In the genomic region with DNA sequence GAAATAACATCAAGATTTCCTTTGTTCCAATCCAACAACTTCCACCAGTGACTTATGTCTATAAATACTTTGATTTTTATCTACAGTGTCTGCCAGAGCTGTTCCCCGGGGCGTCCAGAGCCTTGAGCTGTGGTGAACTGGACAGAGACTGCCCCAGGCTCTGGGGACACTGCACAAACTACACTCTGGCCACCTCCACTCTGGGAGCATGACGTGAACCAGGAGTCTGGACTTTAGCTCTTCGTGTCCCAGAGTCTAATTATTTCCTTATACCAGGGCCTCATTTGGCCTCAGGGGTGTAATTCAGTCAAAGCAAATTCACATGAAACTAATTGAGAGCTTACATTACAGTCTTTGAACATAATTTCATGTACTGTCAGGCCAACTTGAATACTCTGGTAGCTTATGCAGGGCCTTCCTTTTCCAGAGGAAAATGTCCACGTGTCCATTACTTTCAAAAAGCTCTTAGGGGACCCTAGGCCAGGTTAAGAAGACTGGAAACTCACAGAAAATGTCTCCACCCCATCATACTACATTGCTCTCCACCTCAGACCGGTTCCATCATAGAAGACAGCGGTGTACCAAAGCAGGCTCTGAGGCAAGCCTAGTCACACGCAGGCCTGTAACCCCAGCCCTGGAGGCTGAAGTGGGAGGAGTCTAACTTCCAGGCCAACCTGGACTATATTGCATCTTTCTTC, we compare ENCODE assay signal across 11 mouse cellular contexts. TPM values are rescaled to one million over a fixed set of nuclear protein-coding genes. Genes with fewer than 3 reads are reported as not detected.
DNase-seq lines count a peak whose midpoint lies in the region; ATAC-seq and TF ChIP-seq lines count a peak whose summit lies in the region.
"Had no signal": no experiment of that assay in that cellular context is flagged by ENCODE, and none has a peak within 500 bp of the region (broad histone marks: within the 10 kb centered on the region; RNA-seq: fewer than 3 reads in every experiment).

No protein-coding gene starts in this region.

- no peaks in the 10 kb centered on the region for H3K27me3 ChIP-seq in small intestine, adult 2 months (ENCODE audit: control insufficient read depth, insufficient read depth, low read length)
- H3K27me3 ChIP-seq: forebrain, embryonic 13.5 days; hindbrain, embryonic 15.5 days had no signal

- H3K36me3 ChIP-seq in small intestine, adult 2 months (ENCODE audit: control insufficient read depth, insufficient read depth, low read length) = no peaks in the 10 kb centered on the region
- H3K36me3 ChIP-seq: hindbrain, embryonic 15.5 days had no signal

- TF ChIP-seq CTCF in small intestine, adult 2 months (IDR thresholded peaks at IDR 0.05; ENCODE audit: extremely low read depth, insufficient read length, insufficient replicate concordance, low read depth, low read length) = no peak

- no peak overlapping the region for H3K4me3 ChIP-seq in small intestine, adult 2 months (ENCODE audit: low read depth, low read length)
- H3K4me3 ChIP-seq: forebrain, embryonic 13.5 days; hindbrain, embryonic 15.5 days had no signal

- peaks cover 7% of the 10 kb centered on the region for H3K4me1 ChIP-seq in small intestine, adult 2 months (ENCODE audit: control insufficient read depth, insufficient read depth, insufficient read length, low read length)
- H3K4me1 ChIP-seq: forebrain, embryonic 13.5 days; hindbrain, embryonic 15.5 days had no signal

- peak overlapping the region; percentile 74; the same call in 1 of the 2 replicates for H3K27ac ChIP-seq in small intestine, adult 2 months (ENCODE audit: insufficient read depth, low read depth, low read length)
- H3K27ac ChIP-seq: forebrain, embryonic 13.5 days; hindbrain, embryonic 15.5 days had no signal

- WGBS in small intestine, adult 2 months = 31% methylated on average over 8 of the region's 8 CpGs

- TF ChIP-seq POLR2A in small intestine, adult 2 months (IDR thresholded peaks at IDR 0.05; ENCODE audit: low read depth, low read length) = no peak

- ATAC-seq in frontal cortex, adult (ENCODE audit: low TSS enrichment) = no peak
- ATAC-seq: forebrain, embryonic 13.5 days had no signal

- DNase-seq in embryo, embryonic 11 days = peak; percentile 43
- no peak for DNase-seq in embryo, embryonic 9.5 days (ENCODE audit: extremely low spot score)
- peak; percentile 11 for DNase-seq in thymus, postnatal 14 days
- no peak for DNase-seq in thymus, postnatal 36 days
- DNase-seq in kidney, postnatal 4 days = peak; percentile 44 to 56
- no peak for DNase-seq in cerebellum, adult 9-11 months
- DNase-seq: lung, postnatal 14 days had no signal

RNA-seq across cellular contexts. Expression of a gene that starts 9.9 kb away (rescaled TPM):
- 35.1 and 114 TPM in 2 replicates for polyA plus RNA-seq in small intestine, adult 2 months (2012; rRNA removed)

Comparison
In these comparisons a context has a peak if more than half of its experiments do, and no peak if none do; other contexts are left out.
1. DNase-seq: peak in embryo, embryonic 11 days (single experiment), thymus, postnatal 14 days (single experiment) and kidney, postnatal 4 days (2 of 2); none in embryo, embryonic 9.5 days (single experiment), thymus, postnatal 36 days (0 of 2) and cerebellum, adult 9-11 months (single experiment).